Mouse (Mus musculus): ENCODE measurements around the gene Gm9887.

Gene Gm9887

GRCm38 (mm10) chr12:69371854-69372671 lies at the start of gene Gm9887, which contains the start of gene Arf6:
TSS of gene Gm9887 (minus strand) at chr12:69372458.
TSS of gene Arf6 (plus strand) at chr12:69372150.
- peak; percentile 98 for DNase-seq (ENCODE audit: extremely low spot score)

GRCm38 (mm10) chr12:69420716-69421115 lies 48.5 kb upstream of the Gm9887 start:
- no peak for DNase-seq (ENCODE audit: extremely low spot score)

- DNase-seq (ENCODE audit: extremely low spot score) = no peak
Observed at GRCm38 (mm10) chr12:69419606-69420005, 47.3 kb upstream of the Gm9887 start.

GRCm38 (mm10) chr12:69419017-69419605 lies 46.9 kb upstream of the Gm9887 start:
- DNase-seq (ENCODE audit: extremely low spot score) = no peak

GRCm38 (mm10) chr12:69418606-69419005 lies 46.3 kb upstream of the Gm9887 start:
- no peak for DNase-seq (ENCODE audit: extremely low spot score)

GRCm38 (mm10) chr12:69417701-69418291 lies 45.5 kb upstream of the Gm9887 start:
- DNase-seq (ENCODE audit: extremely low spot score) = no peak

- DNase-seq (ENCODE audit: extremely low spot score) = no peak
Observed at GRCm38 (mm10) chr12:69416793-69417192, 44.5 kb upstream of the Gm9887 start.

GRCm38 (mm10) chr12:69414826-69415572 lies 42.7 kb upstream of the Gm9887 start:
- no peak for DNase-seq (ENCODE audit: extremely low spot score)

GRCm38 (mm10) chr12:69413303-69413702 lies 41.0 kb upstream of the Gm9887 start:
- DNase-seq (ENCODE audit: extremely low spot score) = no peak

- no peak for DNase-seq (ENCODE audit: extremely low spot score)
Observed at GRCm38 (mm10) chr12:69411936-69412335, 39.7 kb upstream of the Gm9887 start.

- no peak for DNase-seq (ENCODE audit: extremely low spot score)
Observed at GRCm38 (mm10) chr12:69410767-69411166, 38.5 kb upstream of the Gm9887 start.

GRCm38 (mm10) chr12:69402594-69403167 lies 30.4 kb upstream of the Gm9887 start:
- no peak for DNase-seq (ENCODE audit: extremely low spot score)

- DNase-seq (ENCODE audit: extremely low spot score) = no peak
Observed at GRCm38 (mm10) chr12:69402100-69402499, 29.8 kb upstream of the Gm9887 start.

GRCm38 (mm10) chr12:69400871-69401286 lies 28.6 kb upstream of the Gm9887 start:
- no peak for DNase-seq (ENCODE audit: extremely low spot score)

- DNase-seq (ENCODE audit: extremely low spot score) = no peak
Observed at GRCm38 (mm10) chr12:69400367-69400766, 28.1 kb upstream of the Gm9887 start.

- no peak for DNase-seq (ENCODE audit: extremely low spot score)
Observed at GRCm38 (mm10) chr12:69394456-69394855, 22.2 kb upstream of the Gm9887 start.

- no peak for DNase-seq (ENCODE audit: extremely low spot score)
Observed at GRCm38 (mm10) chr12:69393076-69393475, 20.8 kb upstream of the Gm9887 start.

- no peak for DNase-seq (ENCODE audit: extremely low spot score)
Observed at GRCm38 (mm10) chr12:69390000-69390698, 17.9 kb upstream of the Gm9887 start.

- DNase-seq (ENCODE audit: extremely low spot score) = no peak
Observed at GRCm38 (mm10) chr12:69389273-69389938, 17.1 kb upstream of the Gm9887 start.

GRCm38 (mm10) chr12:69388321-69388869 lies 16.1 kb upstream of the Gm9887 start:
- DNase-seq (ENCODE audit: extremely low spot score) = no peak

All from embryo, embryonic 9.5 days (tissue).